Mouse (Mus musculus): ENCODE measurements around the gene Camsap2.

The Camsap2 gene

GRCm38 (mm10) chr1:136238495-136238894, 107.4 kb downstream of the Camsap2 start:
- ChIA-PET POLR2A (no interaction called here), CTCF (no interaction called here)

DNA sequence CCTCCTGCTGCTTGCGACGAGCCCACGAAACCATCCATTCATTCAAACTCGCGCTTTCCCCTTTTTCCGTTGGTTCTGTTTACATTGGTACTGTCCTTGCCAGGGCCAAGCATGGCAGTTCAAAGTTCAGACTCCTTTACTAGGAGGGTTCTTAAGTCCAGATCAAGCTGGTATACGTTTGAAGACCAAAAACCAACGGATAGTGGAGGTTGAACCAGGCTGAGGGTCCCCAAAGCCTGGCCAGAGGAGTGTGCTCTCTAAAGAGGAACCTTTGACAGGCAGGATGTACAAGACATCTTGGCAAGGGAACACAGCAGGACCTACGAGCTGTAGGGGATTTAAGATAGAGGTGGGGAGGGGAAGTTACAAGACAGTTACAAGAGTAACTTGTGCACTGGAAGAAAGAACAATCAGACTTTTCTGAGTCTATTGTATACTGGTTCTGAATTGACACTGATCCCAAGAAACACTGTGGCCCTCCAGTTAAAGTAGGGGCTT, 111.3 kb downstream of the Camsap2 start:
- ChIA-PET CTCF (no interaction called here), POLR2A (interaction anchor here in 1 of 4 experiments (0.6 kb wide), 1 partner anchor 19 kb away, joined by 4 read pairs; no protein-coding TSS in a partner anchor)

DNA sequence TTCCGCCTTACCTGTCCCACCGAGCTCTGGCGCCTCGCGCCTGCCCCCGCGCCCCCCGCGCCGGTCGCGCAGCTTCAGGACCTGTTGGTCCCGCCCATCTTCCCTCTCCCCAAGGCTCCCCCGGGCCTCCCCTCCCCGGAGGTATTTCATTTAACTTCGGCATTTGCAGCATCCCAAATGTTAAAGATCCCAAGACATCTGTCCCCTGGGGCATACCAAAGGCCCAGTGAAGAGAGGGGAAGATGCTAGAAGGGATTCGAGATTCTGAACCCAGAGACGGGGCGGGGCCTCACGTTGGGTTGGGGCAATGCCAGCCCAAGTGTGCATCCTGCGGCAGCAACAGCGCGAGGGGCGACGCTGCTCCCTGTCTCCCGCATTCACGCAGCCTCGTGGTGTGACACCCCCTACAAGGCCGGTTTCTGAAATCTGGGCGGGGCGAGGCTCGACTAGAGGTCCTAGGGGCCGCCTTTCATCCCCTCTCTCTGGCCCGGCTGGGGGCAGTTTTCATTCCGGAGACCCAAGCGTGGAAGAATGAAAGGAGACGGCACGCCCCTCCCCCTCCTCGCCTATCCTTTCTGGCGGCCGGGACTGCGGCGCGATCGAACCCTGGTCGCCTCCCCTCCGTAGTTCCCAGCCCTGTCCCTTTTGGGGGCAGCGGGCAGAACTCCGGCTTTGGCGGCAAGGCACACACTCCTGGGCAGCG, 111.9 kb downstream of the Camsap2 start, which contains the start of gene Inava:
Gene Inava (minus strand): TSS at position 373 of the 703 bp plus-strand sequence.
- ChIA-PET POLR2A (interaction anchor here in 3 of 4 experiments (0.6 to 1.9 kb wide), 18 partner anchors 10 to 265 kb away, joined by 3 to 8 read pairs (median 4); partner anchors contain the start of genes Ddx59 (in 2 of the 3), Gpr25 (in 1 of the 3), Kif14 (in 1 of the 3) and Mroh3 (in 1 of the 3)), CTCF (interaction anchor here in 1 of 4 experiments (0.5 to 0.7 kb wide), 4 partner anchors 24 to 161 kb away, joined by 3 to 6 read pairs (median 4); no protein-coding TSS in a partner anchor)

DNA sequence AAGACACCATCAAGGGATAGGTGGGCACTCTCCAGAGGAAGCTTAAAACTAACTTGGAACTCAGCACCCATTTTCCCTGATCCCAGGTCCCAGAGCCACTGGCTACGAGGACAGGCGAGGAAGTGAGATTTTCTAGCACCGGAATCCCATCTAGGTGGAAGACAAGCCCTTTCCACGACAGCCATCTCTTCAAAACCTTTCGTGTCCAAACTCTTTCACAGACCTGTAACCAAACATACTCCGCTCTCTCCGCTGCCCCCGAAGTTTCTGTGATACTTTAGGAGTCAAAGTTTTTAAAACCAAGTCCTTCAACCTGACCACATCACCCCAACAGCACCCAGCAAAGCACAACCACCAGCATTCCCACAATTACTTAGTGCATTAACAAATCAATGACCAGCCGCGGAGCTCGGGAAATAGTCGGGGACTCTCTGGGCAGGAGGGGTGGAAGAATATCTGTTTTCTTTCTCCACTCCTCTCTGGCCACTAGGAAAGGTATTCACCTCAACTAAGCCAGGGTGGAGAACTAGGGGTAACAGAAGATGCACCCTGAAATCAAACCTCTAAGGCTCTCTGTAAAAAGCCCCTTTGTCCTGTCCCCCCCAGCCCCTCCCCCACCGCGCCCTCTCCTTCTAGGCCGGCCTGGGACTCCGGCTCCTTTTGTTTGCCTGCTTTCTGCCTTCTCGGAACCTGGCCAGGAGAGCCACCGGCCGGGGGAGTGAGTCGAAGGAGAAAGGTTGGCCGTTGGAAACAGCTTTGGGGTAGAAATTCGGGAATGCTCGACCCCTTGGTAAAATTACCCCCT, 112.7 kb downstream of the Camsap2 start:
- CTCF ChIA-PET = interaction anchor here in 2 of 4 experiments (0.5 to 1.9 kb wide), 6 partner anchors 18 to 160 kb away, joined by 3 to 7 read pairs (median 4); partner anchors contain the start of gene Mroh3 (in 1 of the 2)
- POLR2A ChIA-PET = interaction anchor here (0.6 to 2.3 kb wide), 25 partner anchors 9 to 926 kb away, joined by 3 to 8 read pairs (median 3); partner anchors contain the start of genes Ddx59 (in 2 of the 4), Mroh3 (in 2 of the 4), Gpr25 (in 1 of the 4) and Kif14 (in 1 of the 4)

- ChIA-PET CTCF (interaction anchor here in 2 of 4 experiments (0.7 to 1.9 kb wide), 4 partner anchors 17 to 320 kb away, joined by 3 to 8 read pairs (median 4); partner anchors contain the start of gene Mroh3 (in 1 of the 2)), POLR2A (interaction anchor here (0.6 to 2.3 kb wide), 24 partner anchors 8 to 927 kb away, joined by 3 to 8 read pairs (median 4); partner anchors contain the start of genes Ddx59 (in 2 of the 4), Gpr25 (in 1 of the 4), Kif14 (in 1 of the 4) and Mroh3 (in 1 of the 4))
Observed at GRCm38 (mm10) chr1:136232285-136232926, 113.5 kb downstream of the Camsap2 start.

GRCm38 (mm10) chr1:136231596-136231995, 114.3 kb downstream of the Camsap2 start:
- POLR2A ChIA-PET = interaction anchor here in 3 of 4 experiments (0.6 to 2.8 kb wide), 14 partner anchors 8 to 195 kb away, joined by 3 to 11 read pairs (median 4); partner anchors contain the start of genes Ddx59 (in 1 of the 3) and Mroh3 (in 1 of the 3)
- CTCF ChIA-PET = interaction anchor here in 3 of 4 experiments (0.6 to 1.9 kb wide), 6 partner anchors 16 to 155 kb away, joined by 4 to 8 read pairs (median 6); no protein-coding TSS in a partner anchor

GRCm38 (mm10) chr1:136230201-136230600, 115.7 kb downstream of the Camsap2 start:
- ChIA-PET CTCF (interaction anchor here in 2 of 4 experiments (0.8 to 1.8 kb wide), 5 partner anchors 17 to 295 kb away, joined by 3 to 7 read pairs (median 3); partner anchors contain the start of gene Mroh3 (in 2 of the 2)), POLR2A (interaction anchor here in 3 of 4 experiments (0.5 to 2.8 kb wide), 8 partner anchors 10 to 472 kb away, joined by 3 to 11 read pairs (median 4); partner anchors contain the start of gene Ddx59 (in 1 of the 3))

DNA sequence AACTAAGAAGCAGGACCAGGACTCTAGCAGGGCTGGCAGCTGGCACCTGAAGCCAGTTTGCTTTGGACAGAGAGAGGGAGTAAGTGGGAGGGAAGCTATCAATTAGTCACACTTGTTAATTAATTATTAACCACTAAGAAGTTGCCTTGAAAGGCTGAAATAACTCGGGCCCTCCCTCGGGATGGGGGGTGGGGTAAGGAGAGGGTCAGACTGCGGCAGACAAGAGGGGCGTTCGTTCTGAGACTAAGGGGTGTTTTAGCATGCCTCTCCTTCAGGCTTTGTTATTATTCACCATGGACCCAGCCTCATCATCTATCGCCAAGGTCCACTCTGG, 116.9 kb downstream of the Camsap2 start:
- ChIA-PET POLR2A (interaction anchor here in 3 of 4 experiments (0.7 to 2.8 kb wide), 10 partner anchors 8 to 1036 kb away, joined by 3 to 11 read pairs (median 4); partner anchors contain the start of gene Ddx59 (in 1 of the 3)), CTCF (interaction anchor here in 1 of 4 experiments (1.0 to 1.2 kb wide), 2 partner anchors 59 to 178 kb away, joined by 3 read pairs; no protein-coding TSS in a partner anchor)

GRCm38 (mm10) chr1:136228328-136229039, 117.4 kb downstream of the Camsap2 start:
- ChIA-PET POLR2A (interaction anchor here in 3 of 4 experiments (0.6 to 2.1 kb wide), 8 partner anchors 8 to 596 kb away, joined by 3 to 5 read pairs (median 3); partner anchors contain the start of gene Ddx59 (in 1 of the 3)), CTCF (interaction anchor here in 1 of 4 experiments (1.0 kb wide), 1 partner anchor 177 kb away, joined by 3 read pairs; no protein-coding TSS in a partner anchor)

DNA sequence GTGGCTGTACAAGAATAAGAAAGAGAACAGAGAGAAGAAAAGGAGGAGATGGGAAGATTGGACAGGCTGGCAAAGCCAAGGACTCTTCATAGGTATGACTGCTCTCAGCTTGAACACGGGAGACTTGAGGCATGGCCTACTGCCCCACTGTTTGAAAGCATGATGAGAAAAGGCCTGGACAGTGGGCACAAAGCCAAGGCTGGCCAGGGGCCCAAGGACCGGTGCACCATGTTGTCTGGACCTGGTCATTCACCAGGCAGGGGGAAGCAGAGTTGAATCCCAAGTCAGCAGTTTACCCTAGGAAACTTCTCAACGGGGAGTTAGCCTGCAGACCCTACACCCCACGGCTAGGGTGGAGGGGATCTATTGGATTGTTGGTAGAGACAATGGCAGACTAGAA, 118.0 kb downstream of the Camsap2 start:
- CTCF ChIA-PET = interaction anchor here in 1 of 4 experiments (1.0 kb wide), 1 partner anchor 176 kb away, joined by 3 read pairs; no protein-coding TSS in a partner anchor

GRCm38 (mm10) chr1:136226626-136227025, 119.3 kb downstream of the Camsap2 start:
- POLR2A ChIA-PET = interaction anchor here in 1 of 4 experiments (1.1 to 2.5 kb wide), 2 partner anchors 11 to 84 kb away, joined by 3 to 10 read pairs; no protein-coding TSS in a partner anchor
- CTCF ChIA-PET = no interaction called here

More for the DNA sequence above, 118.0 kb downstream of the Camsap2 start:
- POLR2A ChIA-PET = interaction anchor here in 1 of 4 experiments (0.6 to 1.9 kb wide), 3 partner anchors 68 to 595 kb away, joined by 3 to 5 read pairs (median 3); no protein-coding TSS in a partner anchor

GRCm38 (mm10) chr1:136225846-136226245, 120.1 kb downstream of the Camsap2 start:
- ChIA-PET CTCF (interaction anchor here in 2 of 4 experiments (0.5 to 1.1 kb wide), 2 partner anchors 13 to 175 kb away, joined by 3 to 4 read pairs; partner anchors contain the start of gene Mroh3 (in 1 of the 2)), POLR2A (interaction anchor here in 2 of 4 experiments (1.0 to 2.5 kb wide), 4 partner anchors 10 to 83 kb away, joined by 3 to 10 read pairs (median 3); no protein-coding TSS in a partner anchor)

GRCm38 (mm10) chr1:136223758-136224342, 122.1 kb downstream of the Camsap2 start:
- ChIA-PET CTCF (interaction anchor here in 1 of 4 experiments (0.6 kb wide), 1 partner anchor 439 kb away, joined by 3 read pairs; no protein-coding TSS in a partner anchor), POLR2A (interaction anchor here in 2 of 4 experiments (0.5 to 1.7 kb wide), 4 partner anchors 8 to 14 kb away, joined by 3 to 5 read pairs (median 4); no protein-coding TSS in a partner anchor)

DNA sequence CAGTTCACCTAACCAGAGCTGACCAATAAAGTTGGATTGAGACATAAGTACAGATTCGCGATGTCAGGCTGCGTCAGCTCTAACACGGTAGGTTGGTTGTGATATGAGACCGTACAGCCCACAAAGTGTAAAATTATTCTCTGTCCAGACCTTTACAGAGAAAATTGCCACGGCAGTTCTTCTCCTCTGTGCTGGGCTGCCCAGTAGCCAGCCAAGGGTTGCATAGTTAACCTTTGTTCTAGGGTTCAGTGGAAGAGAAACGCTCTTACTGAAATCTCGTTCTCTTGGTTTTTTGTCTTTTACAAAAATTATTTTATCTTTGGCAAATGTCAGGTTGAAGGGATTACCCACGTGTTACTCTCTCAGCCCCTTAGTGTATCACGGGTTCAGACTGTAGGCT, 123.5 kb downstream of the Camsap2 start:
- ChIA-PET CTCF (interaction anchor here in 2 of 4 experiments (0.6 to 1.8 kb wide), 3 partner anchors 9 to 482 kb away, joined by 3 to 5 read pairs (median 4); no protein-coding TSS in a partner anchor), POLR2A (no interaction called here)

DNA sequence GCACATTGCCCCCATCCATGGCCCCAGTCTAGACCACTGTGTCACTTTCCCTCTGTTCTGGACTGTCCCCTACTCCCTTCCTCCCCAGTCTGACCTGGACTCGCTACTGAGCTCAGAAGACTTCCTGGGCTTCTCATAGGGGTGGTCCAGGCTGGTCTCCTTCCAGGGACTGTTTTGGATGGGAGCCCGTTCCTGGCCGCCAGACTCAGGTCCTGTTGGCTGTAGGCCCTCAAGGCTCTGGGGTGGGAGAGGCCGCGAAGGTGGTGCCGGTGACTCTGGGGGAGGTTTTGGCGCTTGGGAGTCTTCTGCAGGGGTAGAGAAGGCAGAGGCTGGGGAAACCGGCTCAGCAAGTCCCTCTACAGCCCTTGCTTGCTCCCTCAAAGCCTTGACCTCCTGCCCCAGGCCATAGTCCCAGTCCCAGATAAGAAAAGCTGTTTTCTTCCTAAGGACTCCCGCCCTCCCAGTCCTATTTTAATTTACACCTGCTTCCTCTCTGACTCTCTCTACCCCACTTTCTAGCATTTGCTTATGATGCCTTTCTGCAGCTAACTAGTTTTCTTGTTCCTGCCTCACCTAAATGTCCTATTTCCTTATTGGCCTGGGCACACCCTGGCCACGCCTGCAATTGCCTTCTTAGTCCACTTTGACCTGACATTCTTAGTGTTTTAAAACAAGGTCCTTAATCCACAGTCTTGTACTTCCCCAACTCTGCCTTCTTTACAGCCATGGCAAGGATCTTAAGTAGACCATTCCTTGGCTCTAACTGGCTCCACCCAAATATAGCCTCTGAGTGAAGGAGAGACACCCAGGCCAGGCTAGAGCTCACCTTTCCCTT, 125.7 kb downstream of the Camsap2 start:
- ChIA-PET CTCF (interaction anchor here in 3 of 4 experiments (0.6 to 1.3 kb wide), 3 partner anchors 45 to 189 kb away, joined by 4 to 7 read pairs (median 5); no protein-coding TSS in a partner anchor), POLR2A (interaction anchor here (0.6 to 2.9 kb wide), 10 partner anchors 9 to 195 kb away, joined by 3 to 11 read pairs (median 4); partner anchors contain the start of gene Ddx59 (in 2 of the 4))

All from embryonic stem cell, embryonic (primary cell).